Comparison of ENCODE assay signal across 17 mouse cellular contexts in the genomic region with DNA sequence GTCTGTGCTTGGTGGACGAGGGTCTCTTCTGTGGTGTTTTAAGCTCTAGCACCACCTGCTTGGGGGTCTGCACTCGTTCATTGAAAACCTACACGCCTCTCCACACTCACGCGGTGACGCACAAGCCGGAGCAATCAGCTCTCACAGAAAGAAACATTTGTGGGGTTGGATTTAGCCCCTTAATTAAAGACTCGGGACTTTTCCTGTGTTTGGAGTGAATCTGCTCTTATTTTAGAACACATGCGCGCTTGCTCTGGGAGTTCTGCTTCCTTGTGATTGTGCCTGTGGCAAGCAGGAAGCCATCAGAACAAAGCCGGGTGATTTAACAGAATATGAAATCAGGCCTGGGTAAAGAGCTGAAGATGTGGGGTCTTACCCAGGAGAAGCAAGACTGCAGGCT. TPM values are rescaled to one million over a fixed set of nuclear protein-coding genes. Genes with fewer than 3 reads are reported as not detected.
DNase-seq lines count a peak whose midpoint lies in the region; ATAC-seq and TF ChIP-seq lines count a peak whose summit lies in the region.
"Had no signal": no experiment of that assay in that cellular context is flagged by ENCODE, and none has a peak within 500 bp of the region (broad histone marks: within the 10 kb centered on the region; RNA-seq: fewer than 3 reads in every experiment).

Cort (minus strand) TSS at position 101 of the 400 bp plus-strand sequence.

- peaks cover 4% of the 10 kb centered on the region; the same call in 1 of the 2 replicates for H3K36me3 ChIP-seq in intestine, postnatal 0 days (ENCODE audit: control insufficient read depth, insufficient read depth)
- peaks cover 7% of the 10 kb centered on the region; the same call in 1 of the 2 replicates for H3K36me3 ChIP-seq in intestine, embryonic 16.5 days (ENCODE audit: control insufficient read depth, insufficient read depth, low read length)
- peaks cover 53% of the 10 kb centered on the region for H3K36me3 ChIP-seq in E14TG2a.4 (ENCODE audit: insufficient read depth, low read length)

- no peaks in the 10 kb centered on the region for H3K27me3 ChIP-seq in intestine, postnatal 0 days (replicated peaks; ENCODE audit: control insufficient read depth, insufficient read depth, low read length)
- H3K27me3 ChIP-seq in intestine, embryonic 16.5 days (replicated peaks; ENCODE audit: control insufficient read depth, insufficient read depth, low read length): no peaks in the 10 kb centered on the region
- H3K27me3 ChIP-seq in E14TG2a.4 (ENCODE audit: insufficient read depth, low read length): no peaks in the 10 kb centered on the region
- H3K27me3 ChIP-seq: embryonic facial prominence, embryonic 15.5 days; liver, embryonic 13.5 days; megakaryocyte, embryonic 14.5 days had no signal

- no peak within 1 kb of the TSS for H3K4me2 ChIP-seq in intestine, postnatal 0 days (replicated peaks; ENCODE audit: low read depth)
- no peak within 1 kb of the TSS for H3K4me2 ChIP-seq in intestine, embryonic 16.5 days (ENCODE audit: low read depth, low read length)
- H3K4me2 ChIP-seq: embryonic facial prominence, embryonic 15.5 days; liver, embryonic 13.5 days had no signal

- no peaks in the 10 kb centered on the region for H3K9me3 ChIP-seq in intestine, postnatal 0 days (ENCODE audit: control insufficient read depth)
- no peaks in the 10 kb centered on the region for H3K9me3 ChIP-seq in intestine, embryonic 16.5 days (ENCODE audit: control insufficient read depth, low read length)
- no peaks in the 10 kb centered on the region for H3K9me3 ChIP-seq in E14TG2a.4 (ENCODE audit: low read length)
- H3K9me3 ChIP-seq: embryonic facial prominence, embryonic 15.5 days; liver, embryonic 13.5 days; megakaryocyte, embryonic 14.5 days had no signal

- intact Hi-C loops in left cerebral cortex, postnatal 14 days (cut with DNase I): no loop called here

- 81% methylated on average over 11 of the region's 11 CpGs for WGBS in intestine, postnatal 0 days
- 81% methylated on average over 11 of the region's 11 CpGs for WGBS in intestine, embryonic 16.5 days

- 0 out of 2 replicates have a peak within 1 kb of the TSS, but pooled peaks have one; percentile 3 for H3K9ac ChIP-seq in intestine, postnatal 0 days (ENCODE audit: low read depth, low read length)
- no peak within 1 kb of the TSS for H3K9ac ChIP-seq in intestine, embryonic 16.5 days (ENCODE audit: low read depth, low read length)
- H3K9ac ChIP-seq: embryonic facial prominence, embryonic 15.5 days; liver, embryonic 13.5 days had no signal

- no peaks in the 10 kb centered on the region for H3K4me1 ChIP-seq in intestine, postnatal 0 days (replicated peaks; ENCODE audit: control insufficient read depth, insufficient read depth, low read length)
- H3K4me1 ChIP-seq in intestine, embryonic 16.5 days (ENCODE audit: control insufficient read depth, insufficient read depth, low read length): 0 out of 2 replicates have a peak, but pooled peaks cover 4% of the 10 kb centered on the region
- H3K4me1 ChIP-seq in E14TG2a.4 (replicated peaks; ENCODE audit: low read depth, low read length): peaks cover 82% of the 10 kb centered on the region
- H3K4me1 ChIP-seq: embryonic facial prominence, embryonic 15.5 days had no signal

- no peak for DNase-seq in left cerebral cortex, adult 8-10 months (ENCODE audit: low spot score in 2 of 2)
- no peak for DNase-seq in left cerebral cortex, adult 9 months (ENCODE audit: low spot score in 2 of 2)
- peak in 1 of 2 experiments; percentile 39 for DNase-seq in left cerebral cortex, postnatal 14 days (ENCODE audit: low spot score in 2 of 2)
- no peak for DNase-seq in lung, postnatal 36 days
- DNase-seq in embryo, embryonic 9.5 days (ENCODE audit: extremely low spot score): no peak
- DNase-seq: adrenal gland, postnatal 10 days; cerebellum, adult 2 months; gastrocnemius, postnatal 10 days; heart, adult 18-20 months; liver, embryonic 13.5 days; lung, postnatal 10 days had no signal

- no peak within 1 kb of the TSS for H3K4me3 ChIP-seq in intestine, postnatal 0 days (ENCODE audit: low read depth, low read length)
- H3K4me3 ChIP-seq in intestine, embryonic 16.5 days (ENCODE audit: low read length): no peak within 1 kb of the TSS
- H3K4me3 ChIP-seq in E14TG2a.4 (replicated peaks; ENCODE audit: low read length): peak within 1 kb of the TSS; percentile 26
- H3K4me3 ChIP-seq: embryonic facial prominence, embryonic 15.5 days; liver, embryonic 13.5 days; megakaryocyte, embryonic 14.5 days had no signal

- no peak within 1 kb of the TSS for H3K27ac ChIP-seq in intestine, postnatal 0 days (ENCODE audit: low read depth, low read length)
- no peak within 1 kb of the TSS for H3K27ac ChIP-seq in intestine, embryonic 16.5 days (ENCODE audit: low read length)
- H3K27ac ChIP-seq: embryonic facial prominence, embryonic 15.5 days; liver, embryonic 13.5 days had no signal

- no peak for ATAC-seq in intestine, postnatal 0 days
- no peak for ATAC-seq in intestine, embryonic 16.5 days

- TF ChIP-seq CTCF in intestine, postnatal 0 days (IDR thresholded peaks at IDR 0.05; ENCODE audit: low read depth): no peak
- TF ChIP-seq CTCF in E14TG2a.4 (conservative IDR thresholded peaks at IDR 0.05; ENCODE audit: low read length): no peak

RNA-seq across cellular contexts. Expression of gene Cort, which starts in this region (rescaled TPM):
- not detected in 2 replicates for polyA plus RNA-seq in intestine, postnatal 0 days (2015; fragmentation: Nextera tagmentation; extraction: Ambion mirVana)
- 0.48 TPM in 1 of 2 replicates, not detected in the other for polyA plus RNA-seq in intestine, embryonic 16.5 days (2015; fragmentation: Nextera tagmentation; extraction: Ambion mirVana)
- total RNA-seq in left cerebral cortex, adult 8-10 months (2022): 10 to 100 TPM in 3 of 4 experiments, 1 to 10 TPM in 1; 8.3 to 14.0 (median 11.0) TPM
- total RNA-seq in left cerebral cortex, postnatal 14 days (2021): 10 to 100 TPM; 16.3 to 21.3 TPM
- total RNA-seq: heart, adult 18-20 months; hematopoietic stem cell, adult 5-6 weeks had no signal
- polyA plus RNA-seq: liver, embryonic 13.5 days had no signal
